Mouse (Mus musculus) midbrain, embryonic 14.5 days (tissue): ENCODE data around the gene Spindoc. TPM values are rescaled to one million over a fixed set of nuclear protein-coding genes. Genes with fewer than 3 reads are reported as not detected.
A peak's percentile ranks its signal among the peaks of the same experiment; 100 is the strongest.
"Not testable (repeated sequence)": the region's sequence is repeated elsewhere in the genome, so short reads cannot be mapped to it uniquely, and the experiment has no call there.

Source experiments
- ATAC-seq: fragments of 200-750 bp; cut with Nextera tagmentation; 2 replicates; pipeline ENCODE4 v1.8.0; 2017; ENCODE audit warnings: moderate number of reproducible peaks, moderate library complexity; ENCODE audit not compliant: low FRiP score, low TSS enrichment
- DNase-seq: peaks from one replicate; pipeline ENCODE4 v3.0.0-alpha.2; 2015
- H3K27ac ChIP-seq: fragments of 300-500 bp; sonication (generic); replicated peaks from 2 replicates; pipeline ENCODE4 v1.5.1; 2014; ENCODE audit warnings: mild to moderate bottlenecking, low read depth, low read length, moderate library complexity
- H3K27me3 ChIP-seq: fragments of 300-500 bp; sonication (generic); 2 replicates; pipeline ENCODE4 v1.6.1; 2014; ENCODE audit warnings: low read length, control low read depth, mixed read lengths; ENCODE audit not compliant: control insufficient read depth, insufficient read depth
- H3K36me3 ChIP-seq: fragments of 300-500 bp; sonication (generic); 2 replicates; pipeline ENCODE4 v1.6.1; 2014; ENCODE audit warnings: low read length, control low read depth; ENCODE audit not compliant: control insufficient read depth, insufficient read depth
- H3K4me1 ChIP-seq: fragments of 300-500 bp; sonication (generic); 2 replicates; pipeline ENCODE4 v1.6.1; 2014; ENCODE audit warnings: mild to moderate bottlenecking, antibody characterized with exemption, low read length, control low read depth; ENCODE audit not compliant: control insufficient read depth, insufficient read depth
- H3K4me2 ChIP-seq: fragments of 300-500 bp; sonication (generic); 2 replicates; pipeline ENCODE4 v1.6.1; 2014; ENCODE audit warnings: mild to moderate bottlenecking, low read length, moderate library complexity
- H3K4me3 ChIP-seq: fragments of 300-500 bp; sonication (generic); replicated peaks from 2 replicates; pipeline ENCODE4 v1.5.1; 2014; ENCODE audit warnings: low read depth, low read length
- H3K9ac ChIP-seq: fragments of 300-500 bp; sonication (generic); replicated peaks from 2 replicates; pipeline ENCODE4 v1.6.1; 2014; ENCODE audit warnings: mild to moderate bottlenecking, low read length, moderate library complexity
- H3K9me3 ChIP-seq: fragments of 300-500 bp; sonication (generic); 2 replicates; pipeline ENCODE4 v1.6.1; 2016; ENCODE audit warnings: low read length, control low read depth, mixed read lengths; ENCODE audit not compliant: control insufficient read depth
- WGBS: fragments of 180-500 bp; shearing (Covaris S2); extraction: QIAGEN DNeasy Blood & Tissue Kit; methylation state at CpG from one replicate; pipeline ENCODE4 v1.1.7; 2014; 5-methylcytosine and 5-hydroxymethylcytosine counted together
- polyA plus RNA-seq: library from polyadenylated mRNA; unstranded; fragments of >200 nt; fragmentation: Nextera tagmentation; extraction: Ambion mirVana; gene quantifications from 2 replicates; pipeline ENCODE4 v1.2.1, GENCODE M21; 2014

Gene Spindoc
- polyA plus RNA-seq, 1 experiment from 2014 or later: 26.9 TPM

DNA sequence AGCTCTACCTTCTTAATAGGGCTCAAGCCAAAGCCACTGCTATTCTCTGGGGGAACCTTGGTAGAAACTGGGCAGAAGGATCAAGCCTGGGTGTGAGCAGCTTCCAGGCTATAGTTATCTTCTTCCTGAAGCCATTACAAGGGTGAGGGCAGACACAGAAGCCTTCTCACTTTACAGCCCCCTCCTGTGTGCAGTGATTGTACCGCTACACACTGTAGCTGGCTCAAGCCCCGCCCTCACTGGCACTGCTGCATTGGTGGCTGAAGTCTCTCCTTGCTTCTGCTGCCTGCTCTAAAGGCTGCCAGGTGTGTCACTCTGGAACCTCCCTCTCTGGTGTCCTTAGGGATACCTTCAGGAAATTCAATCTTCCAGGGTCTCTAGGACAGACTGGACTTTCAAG, 29.6 kb upstream of the Spindoc start:
- Histone ChIP-seq H3K4me3 (no peak overlapping the region), H3K36me3 (no peaks in the 10 kb centered on the region), H3K27me3 (no peaks in the 10 kb centered on the region), H3K4me1 (peaks cover 12% of the 10 kb centered on the region), H3K9me3 (no peaks in the 10 kb centered on the region), H3K9ac (no peak overlapping the region), H3K4me2 (no peak overlapping the region), H3K27ac (no peak overlapping the region)
- no peak for ATAC-seq
- WGBS: 61% methylated on average over 2 of the region's 2 CpGs
- DNase-seq: no peak

DNA sequence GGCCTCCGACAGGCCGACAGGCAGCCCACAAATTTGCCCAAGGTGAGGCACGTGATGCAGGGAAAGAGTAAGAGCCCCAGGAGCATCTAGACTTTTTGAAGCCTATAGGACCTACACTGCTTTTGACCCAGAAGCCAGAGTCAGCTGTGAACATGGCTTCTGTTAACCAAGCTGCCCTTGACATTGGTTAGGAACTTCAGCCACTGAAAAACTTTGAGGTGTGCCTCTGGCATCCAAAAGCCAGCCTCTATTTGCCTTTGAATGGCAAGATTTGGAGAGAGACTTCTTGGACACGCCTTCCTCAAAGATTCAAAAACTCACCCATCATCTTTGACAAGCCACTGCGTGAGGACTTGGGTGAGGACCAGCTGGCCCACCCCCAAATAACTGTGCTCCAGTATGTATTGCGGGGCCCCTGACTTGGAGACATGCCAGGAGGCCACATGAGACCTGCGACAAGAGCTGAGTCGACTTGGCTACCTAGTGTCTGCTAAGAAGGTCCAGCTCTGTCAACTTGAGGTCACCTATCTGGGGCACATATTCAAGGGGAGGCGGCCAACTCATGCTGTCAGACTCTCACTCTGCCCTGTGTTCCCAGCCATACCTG, 21.9 kb upstream of the Spindoc start:
- no peaks in the 10 kb centered on the region for H3K9me3 ChIP-seq
- 81% methylated on average over 9 of the region's 9 CpGs for WGBS
- no peak for ATAC-seq

DNA sequence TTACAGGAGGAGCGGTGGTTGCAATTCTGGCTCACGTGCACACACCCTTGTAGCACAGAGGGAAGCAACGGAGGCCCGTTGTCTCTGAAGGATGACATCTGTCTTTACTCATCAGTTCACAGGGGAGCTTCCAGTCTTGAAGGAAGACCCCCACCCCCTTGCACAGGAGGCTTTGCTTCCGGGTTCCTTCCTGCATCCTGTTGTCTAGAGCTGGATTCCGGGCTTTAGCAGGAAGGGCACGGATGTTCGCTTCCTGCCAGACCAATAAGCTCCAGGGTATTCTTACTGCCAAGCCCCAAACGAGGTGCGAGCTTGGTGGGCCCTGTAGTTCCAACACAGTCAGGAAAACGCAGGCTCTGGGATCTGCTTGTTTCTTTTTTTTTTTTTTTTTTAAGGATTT, 17.8 kb upstream of the Spindoc start:
- DNase-seq (no peak), ATAC-seq (no peak)
- H3K36me3 ChIP-seq: no peaks in the 10 kb centered on the region
- no peak overlapping the region for H3K27ac ChIP-seq
- no peak overlapping the region for H3K4me2 ChIP-seq
- no peak overlapping the region for H3K4me3 ChIP-seq
- no peaks in the 10 kb centered on the region for H3K27me3 ChIP-seq
- no peaks in the 10 kb centered on the region for H3K4me1 ChIP-seq
- peaks cover 2% of the 10 kb centered on the region for H3K9me3 ChIP-seq
- no peak overlapping the region for H3K9ac ChIP-seq
- WGBS: 83% methylated on average over 11 of the region's 11 CpGs

More for the DNA sequence above, 21.9 kb upstream of the Spindoc start:
- no peak overlapping the region for H3K4me2 ChIP-seq
- no peaks in the 10 kb centered on the region for H3K27me3 ChIP-seq
- H3K36me3 ChIP-seq: no peaks in the 10 kb centered on the region
- no peaks in the 10 kb centered on the region for H3K4me1 ChIP-seq
- H3K4me3 ChIP-seq: no peak overlapping the region
- H3K9ac ChIP-seq: no peak overlapping the region
- no peak overlapping the region for H3K27ac ChIP-seq
- no peak for DNase-seq

DNA sequence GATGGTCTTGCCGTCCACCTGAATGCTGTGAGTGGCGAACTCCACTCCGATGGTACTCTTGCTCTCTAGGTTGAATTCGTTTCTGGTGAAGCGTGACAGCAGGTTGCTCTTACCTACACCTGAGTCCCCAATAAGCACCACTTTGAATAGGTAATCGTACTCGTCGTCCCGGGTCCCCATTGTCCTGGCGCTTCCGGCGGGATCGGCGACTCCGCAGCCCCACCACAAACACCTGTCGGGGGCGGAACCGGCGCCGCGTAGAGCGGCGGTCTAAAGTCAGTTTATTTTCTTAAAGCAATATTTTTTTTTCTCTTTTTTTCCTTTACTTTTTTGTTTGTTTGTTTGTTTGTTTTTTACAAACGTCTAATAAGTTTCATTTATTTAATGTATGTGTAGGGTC, 16.1 kb upstream of the Spindoc start:
- not testable (repeated sequence) for H3K36me3 ChIP-seq, ATAC-seq, DNase-seq, H3K27me3 ChIP-seq, H3K27ac ChIP-seq, H3K9ac ChIP-seq, H3K4me2 ChIP-seq, H3K4me3 ChIP-seq, H3K9me3 ChIP-seq, H3K4me1 ChIP-seq
- WGBS: 37% methylated on average over 24 of the region's 24 CpGs

DNA sequence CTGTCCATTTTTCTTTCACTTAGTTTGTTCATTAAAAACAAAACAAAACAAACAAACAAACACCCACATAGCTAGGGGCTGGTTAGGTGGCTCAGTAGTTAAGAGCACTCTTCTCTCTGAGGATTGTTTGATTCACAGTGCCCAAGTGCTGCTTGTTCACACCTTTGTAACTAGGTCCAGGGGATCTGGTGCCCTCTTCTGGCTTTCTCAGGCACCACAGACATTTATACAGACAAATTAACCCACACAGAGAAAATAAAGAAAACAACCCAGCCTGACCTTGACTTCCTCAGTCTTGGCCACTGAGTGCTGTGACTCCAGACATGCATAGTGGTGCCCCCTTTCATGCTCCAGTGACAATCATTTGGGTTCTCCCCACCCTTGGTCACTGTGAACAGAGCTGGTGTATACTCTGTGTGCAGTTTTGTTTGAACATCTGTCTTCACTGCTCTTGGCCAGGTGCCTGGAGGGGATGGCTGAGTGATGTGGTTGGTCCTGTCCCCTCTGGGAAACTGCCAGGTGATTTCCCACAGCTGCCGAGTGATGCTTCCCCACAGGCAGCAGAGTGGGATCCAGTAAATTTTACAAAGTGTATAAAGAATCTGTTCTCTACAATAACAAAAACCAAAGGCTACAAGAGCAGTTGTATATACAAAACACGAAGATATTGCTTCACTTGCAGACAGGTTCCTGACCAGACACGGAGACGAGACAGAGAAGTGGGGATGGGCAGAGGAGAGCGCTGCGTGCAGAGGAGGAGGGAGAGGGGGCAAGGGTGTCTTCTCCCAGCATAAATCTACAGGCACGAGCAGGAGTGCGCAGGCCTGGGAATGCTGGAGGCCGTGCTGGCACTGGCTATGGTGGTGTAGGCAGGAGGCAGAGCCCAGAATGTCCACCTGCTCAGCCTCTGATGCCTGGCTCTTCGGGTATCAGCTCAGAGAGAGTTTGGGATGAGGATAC, 14.4 kb upstream of the Spindoc start:
- H3K36me3 ChIP-seq, H3K4me1 ChIP-seq, H3K4me2 ChIP-seq, H3K9me3 ChIP-seq, H3K27ac ChIP-seq, H3K4me3 ChIP-seq, H3K9ac ChIP-seq, H3K27me3 ChIP-seq, ATAC-seq: not testable (repeated sequence)
- peak; percentile 31 for DNase-seq
- 84% methylated on average over 6 of the region's 10 CpGs for WGBS

DNA sequence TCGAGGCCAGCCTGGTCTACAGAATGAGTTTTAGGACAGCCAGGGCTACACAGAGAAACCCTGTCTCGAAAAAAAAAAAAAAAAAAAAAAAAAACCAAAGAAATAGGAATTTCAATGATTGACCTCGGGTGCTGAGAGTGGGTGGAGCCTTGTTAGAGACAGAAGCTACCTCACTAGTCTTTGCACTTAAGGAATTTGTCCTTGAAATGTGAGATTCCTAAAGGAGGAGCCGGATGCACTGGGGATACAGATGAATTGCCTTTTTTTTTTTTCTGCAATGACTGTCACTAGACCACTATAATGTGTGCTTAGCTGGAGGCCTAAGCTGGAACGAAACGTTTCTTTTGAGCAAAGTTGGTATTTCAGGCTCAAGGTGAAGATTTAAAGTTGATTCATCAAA, 5.7 kb upstream of the Spindoc start:
- ATAC-seq (no peak), DNase-seq (no peak)
- peaks cover 6% of the 10 kb centered on the region for H3K4me1 ChIP-seq
- no peaks in the 10 kb centered on the region for H3K27me3 ChIP-seq
- H3K4me2 ChIP-seq: no peak overlapping the region
- H3K36me3 ChIP-seq: no peaks in the 10 kb centered on the region
- H3K9me3 ChIP-seq: no peaks in the 10 kb centered on the region
- no peak overlapping the region for H3K4me3 ChIP-seq
- H3K27ac ChIP-seq: no peak overlapping the region
- 91% methylated on average over 6 of the region's 6 CpGs for WGBS
- H3K9ac ChIP-seq: no peak overlapping the region

DNA sequence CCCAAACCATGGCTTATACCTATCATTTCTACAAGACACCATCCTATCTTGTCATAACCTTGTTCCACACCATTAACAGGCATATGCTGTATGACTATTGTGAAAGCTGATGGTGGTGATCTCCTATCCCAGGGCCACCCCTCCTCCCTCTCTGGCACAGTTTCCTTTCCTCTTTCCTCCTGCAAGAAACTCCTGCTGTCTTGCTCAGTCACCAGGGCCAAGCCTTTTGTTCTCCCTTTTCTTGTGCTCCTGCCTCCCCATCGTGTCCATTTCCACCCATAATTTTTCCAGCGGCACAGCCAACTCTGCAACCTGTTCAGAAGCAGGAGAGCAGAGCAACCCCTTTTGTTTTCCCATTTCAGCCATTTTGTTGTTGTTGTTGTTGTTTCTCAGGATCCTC, 3.2 kb upstream of the Spindoc start:
- no peak overlapping the region for H3K4me3 ChIP-seq
- peaks cover 14% of the 10 kb centered on the region for H3K4me1 ChIP-seq
- 39% methylated on average over 2 of the region's 2 CpGs for WGBS
- ATAC-seq: no peak
- no peak for DNase-seq
- no peak overlapping the region for H3K27ac ChIP-seq
- H3K27me3 ChIP-seq: no peaks in the 10 kb centered on the region
- H3K9me3 ChIP-seq: no peaks in the 10 kb centered on the region
- H3K36me3 ChIP-seq: no peaks in the 10 kb centered on the region
- no peak overlapping the region for H3K4me2 ChIP-seq
- H3K9ac ChIP-seq: no peak overlapping the region

DNA sequence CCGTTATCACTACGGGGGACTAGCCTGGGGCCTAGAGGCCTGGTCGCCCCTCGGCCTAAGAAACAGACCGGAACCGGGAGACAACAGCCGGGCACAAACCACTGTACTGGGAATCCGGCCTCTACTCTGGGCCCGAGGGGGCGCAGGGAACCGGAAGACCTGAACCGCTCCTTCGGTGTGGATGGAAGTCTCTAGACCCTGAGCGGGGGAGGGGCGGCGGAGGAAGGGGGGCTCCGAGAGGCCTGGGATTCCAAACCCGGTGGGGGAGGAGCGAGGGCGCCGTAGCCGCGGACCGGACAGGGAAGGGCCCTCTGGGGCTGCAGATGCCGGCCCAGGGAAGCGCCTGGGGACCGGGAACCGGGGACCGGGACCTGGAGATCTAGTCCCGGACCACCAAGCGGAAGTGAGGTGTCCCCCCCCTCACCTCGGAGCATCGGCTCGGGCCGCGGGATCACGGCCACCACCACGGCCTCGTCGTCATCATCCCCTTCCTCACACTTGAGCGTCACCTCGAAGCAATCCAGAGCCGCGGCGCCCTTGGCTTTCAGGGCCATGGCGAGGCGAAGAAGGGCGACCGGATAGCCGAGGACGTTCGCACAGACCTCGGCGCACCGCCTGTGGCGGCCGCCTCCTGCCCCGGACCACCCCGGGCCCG, 419 bp downstream of the Spindoc start:
- no peaks in the 10 kb centered on the region for H3K27me3 ChIP-seq
- DNase-seq (peak; percentile 83), ATAC-seq (peak; percentile 63)
- H3K4me2 ChIP-seq: peak overlapping the region; percentile 83
- H3K4me3 ChIP-seq: peak overlapping the region; percentile 85
- no peaks in the 10 kb centered on the region for H3K36me3 ChIP-seq
- peak overlapping the region; percentile 95 for H3K9ac ChIP-seq
- no peaks in the 10 kb centered on the region for H3K9me3 ChIP-seq
- peaks cover 28% of the 10 kb centered on the region for H3K4me1 ChIP-seq
- WGBS: 0% methylated on average over 53 of the region's 60 CpGs
- H3K27ac ChIP-seq: peak overlapping the region; percentile 92
